Mouse (Mus musculus) heart, embryonic 16.5 days (tissue): ENCODE measurements around the gene Inpp5a. TPM values are rescaled to one million over a fixed set of nuclear protein-coding genes. Genes with fewer than 3 reads are reported as not detected.

ENCODE experiments used
- ATAC-seq: fragments of 200-750 bp; cut with Nextera tagmentation; replicated peaks from 2 replicates; pipeline ENCODE4 v1.8.0; 2017; ENCODE audit warnings: moderate number of reproducible peaks; ENCODE audit not compliant: insufficient read depth, low FRiP score; ENCODE audit errors: extremely low read depth
- H3K27ac ChIP-seq: fragments of 300-500 bp; sonication (generic); 2 replicates; pipeline ENCODE4 v1.5.1; 2014; ENCODE audit warnings: mild to moderate bottlenecking, low read length, control low read depth, moderate library complexity
- H3K27me3 ChIP-seq: fragments of 300-500 bp; sonication (generic); 2 replicates; pipeline ENCODE4 v1.6.1; 2014; ENCODE audit warnings: low read length, mixed read lengths; ENCODE audit not compliant: control insufficient read depth, insufficient read depth
- H3K36me3 ChIP-seq: fragments of 300-500 bp; sonication (generic); 2 replicates; pipeline ENCODE4 v1.6.1; 2014; ENCODE audit not compliant: control insufficient read depth, insufficient read depth
- H3K4me1 ChIP-seq: fragments of 300-500 bp; sonication (generic); 2 replicates; pipeline ENCODE4 v1.6.1; 2014; ENCODE audit warnings: low read length, mixed read lengths; ENCODE audit not compliant: control insufficient read depth, insufficient read depth
- H3K4me2 ChIP-seq: fragments of 300-500 bp; sonication (generic); 2 replicates; pipeline ENCODE4 v1.6.1; 2014; ENCODE audit warnings: low read depth, mild to moderate bottlenecking, control low read depth, low read length
- H3K4me3 ChIP-seq: fragments of 300-500 bp; sonication (generic); 2 replicates; pipeline ENCODE4 v1.5.1; 2014; ENCODE audit warnings: mild to moderate bottlenecking, control low read depth, low read length
- H3K9ac ChIP-seq: fragments of 300-500 bp; sonication (generic); 2 replicates; pipeline ENCODE4 v1.6.1; 2014; ENCODE audit warnings: low read length, control low read depth
- H3K9me3 ChIP-seq: fragments of 300-500 bp; sonication (generic); replicated peaks from 2 replicates; pipeline ENCODE4 v1.6.1; 2016; ENCODE audit warnings: low read length; ENCODE audit not compliant: control insufficient read depth
- WGBS: fragments of 180-500 bp; shearing (Covaris S2); extraction: QIAGEN DNeasy Blood & Tissue Kit; methylation state at CpG from one replicate; pipeline ENCODE4 v1.1.7; 2014; 5-methylcytosine and 5-hydroxymethylcytosine counted together
- polyA plus RNA-seq: library from polyadenylated mRNA; unstranded; fragments of >200 nt; fragmentation: Nextera tagmentation; extraction: Ambion mirVana; gene quantifications from 2 replicates; pipeline ENCODE4 v1.2.1, GENCODE M21; 2015

The Inpp5a gene
- polyA plus RNA-seq, 1 experiment from 2014 or later, result 47.4 TPM

DNA sequence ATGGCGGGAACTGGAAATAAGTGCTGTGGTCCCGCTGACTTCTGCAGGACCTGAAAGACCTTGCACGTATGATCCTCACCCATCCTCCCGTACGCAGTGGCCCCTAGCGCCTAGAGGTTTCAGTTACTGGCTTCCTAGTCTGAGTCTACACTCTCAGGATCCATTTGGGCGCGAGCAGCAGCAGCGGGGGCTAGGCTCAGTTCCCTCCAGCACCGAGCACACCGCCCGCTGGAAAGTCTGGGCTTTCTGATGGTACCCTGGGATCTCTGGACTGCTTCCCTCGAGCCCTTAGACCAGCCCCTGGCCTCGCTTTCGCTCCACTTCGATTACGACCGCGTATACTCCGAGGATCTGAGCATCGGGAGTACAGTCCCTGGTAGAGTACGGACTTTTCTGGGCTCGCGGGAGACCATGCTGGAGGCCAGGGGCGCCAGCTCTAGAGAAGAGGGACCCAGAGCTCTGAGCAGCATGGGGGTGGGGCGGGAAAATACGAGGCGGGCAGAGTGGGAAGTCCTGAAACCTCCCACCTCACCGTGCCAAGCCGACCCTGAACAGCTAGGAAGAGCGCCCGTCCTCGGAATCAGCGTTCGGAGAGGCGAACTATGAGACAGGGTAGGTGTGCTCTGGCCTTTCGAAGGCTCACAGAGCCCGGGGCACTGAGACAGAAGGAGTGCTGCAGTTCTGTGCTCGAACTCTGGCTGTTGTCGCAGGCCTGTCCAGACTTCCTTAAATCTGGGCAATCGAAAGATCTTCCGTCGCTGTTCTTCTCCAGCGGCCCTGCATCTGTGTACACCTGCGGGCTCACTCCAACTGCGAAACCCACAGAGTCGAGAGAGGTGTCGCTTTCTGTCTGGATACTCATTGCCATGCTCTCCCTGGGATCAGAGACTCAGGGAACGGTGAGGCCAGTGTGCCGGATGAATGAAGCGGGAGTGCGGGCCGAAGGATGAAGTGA, 195.6 kb downstream of the Inpp5a start:
- Histone ChIP-seq H3K36me3 (no peaks in the 10 kb centered on the region; the same call in 1 of the 2 replicates), H3K4me3 (peak overlapping the region; percentile 33), H3K9ac (no peak overlapping the region), H3K9me3 (no peaks in the 10 kb centered on the region), H3K4me2 (peak overlapping the region; percentile 43), H3K27ac (no peak overlapping the region), H3K4me1 (peaks cover 22% of the 10 kb centered on the region; the same call in 1 of the 2 replicates), H3K27me3 (peaks cover 93% of the 10 kb centered on the region)
- WGBS, result 2% methylated on average over 53 of the region's 53 CpGs
- ATAC-seq, result no peak

DNA sequence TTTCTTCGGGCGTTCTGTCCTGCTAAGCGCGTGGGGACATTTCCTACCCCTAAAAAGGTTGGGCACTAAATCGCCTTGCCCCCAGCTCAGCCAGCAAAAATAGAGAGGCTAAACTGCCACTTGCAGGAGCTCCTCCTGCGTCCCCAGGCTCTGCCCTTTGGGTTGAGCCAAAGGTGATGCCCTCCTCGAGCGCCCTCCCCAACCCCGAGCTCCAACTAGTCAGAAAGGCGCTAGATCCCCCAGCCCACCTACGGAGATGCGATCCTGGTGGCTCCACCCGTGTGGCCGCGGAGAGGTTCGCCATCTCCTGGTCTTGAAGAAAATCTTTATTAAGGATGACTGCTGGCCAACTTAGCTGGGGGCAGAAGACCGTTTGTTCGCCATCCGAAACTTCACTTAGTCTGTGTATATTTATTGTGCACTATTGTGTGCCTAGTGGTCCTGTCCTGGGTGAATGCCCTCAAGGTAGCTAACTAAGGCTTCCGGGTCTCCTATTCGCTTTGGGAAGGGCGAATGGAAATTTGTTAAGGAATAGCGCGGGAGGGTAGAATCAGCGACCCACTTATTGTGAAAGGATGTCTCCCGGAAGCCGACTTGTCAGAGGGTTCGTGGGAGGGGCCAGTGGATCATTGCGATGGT, 196.4 kb downstream of the Inpp5a start:
- H3K4me2 ChIP-seq, result no peak overlapping the region

DNA sequence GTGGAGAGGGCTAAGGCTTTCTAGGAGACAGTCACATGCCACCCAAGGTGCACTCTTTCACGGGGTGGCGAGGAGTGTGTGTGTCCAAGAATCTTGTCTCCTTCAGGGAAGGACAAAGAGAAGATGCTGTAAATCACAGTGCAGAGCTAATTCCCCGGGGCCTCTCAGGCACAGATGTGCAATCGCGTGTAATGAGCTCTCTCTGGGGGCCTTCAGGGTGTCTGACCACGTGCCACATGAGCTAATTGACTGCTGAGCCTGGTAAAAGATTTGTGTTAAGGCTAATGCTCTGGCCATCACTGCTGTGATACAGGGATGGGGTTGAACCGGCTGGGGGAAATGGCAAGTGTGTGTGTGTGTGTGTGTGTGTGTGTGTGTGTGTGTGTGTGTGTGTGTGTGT, 199.0 kb downstream of the Inpp5a start:
- no peak overlapping the region for H3K9ac ChIP-seq
- no peak for ATAC-seq
- peaks cover 62% of the 10 kb centered on the region for H3K27me3 ChIP-seq
- 44% methylated on average over 7 of the region's 7 CpGs for WGBS
- H3K9me3 ChIP-seq, result no peaks in the 10 kb centered on the region
- 0 out of 2 replicates have a peak, but pooled peaks cover 3% of the 10 kb centered on the region for H3K4me1 ChIP-seq
- no peaks in the 10 kb centered on the region for H3K36me3 ChIP-seq
- H3K4me2 ChIP-seq, result no peak overlapping the region
- no peak overlapping the region for H3K27ac ChIP-seq
- no peak overlapping the region for H3K4me3 ChIP-seq

More for the DNA sequence above, 196.4 kb downstream of the Inpp5a start:
- WGBS, result 5% methylated on average over 29 of the region's 29 CpGs
- ATAC-seq, result no peak
- peaks cover 85% of the 10 kb centered on the region for H3K27me3 ChIP-seq
- H3K36me3 ChIP-seq, result no peaks in the 10 kb centered on the region
- no peak overlapping the region for H3K27ac ChIP-seq
- H3K9me3 ChIP-seq, result no peaks in the 10 kb centered on the region
- peak overlapping the region; percentile 33 for H3K4me3 ChIP-seq
- H3K4me1 ChIP-seq, result peaks cover 22% of the 10 kb centered on the region; the same call in 1 of the 2 replicates
- no peak overlapping the region for H3K9ac ChIP-seq

GRCm38 (mm10) chr7:139590302-139590701, 201.4 kb downstream of the Inpp5a start:
- Histone ChIP-seq H3K9ac (no peak overlapping the region), H3K27me3 (peaks cover 41% of the 10 kb centered on the region), H3K9me3 (no peaks in the 10 kb centered on the region), H3K4me3 (no peak overlapping the region), H3K36me3 (no peaks in the 10 kb centered on the region), H3K27ac (no peak overlapping the region), H3K4me1 (no peaks in the 10 kb centered on the region), H3K4me2 (no peak overlapping the region)
- WGBS, result 43% methylated on average over 3 of the region's 3 CpGs
- 0 out of 2 replicates have a peak, but pooled peaks have one; percentile 18 for ATAC-seq

GRCm38 (mm10) chr7:139591311-139591710, 202.4 kb downstream of the Inpp5a start:
- whole genome bisulfite sequencing, result 71% methylated on average over 5 of the region's 5 CpGs
- no peak overlapping the region for H3K4me3 ChIP-seq
- H3K9ac ChIP-seq, result no peak overlapping the region
- no peaks in the 10 kb centered on the region for H3K9me3 ChIP-seq
- no peak overlapping the region for H3K27ac ChIP-seq
- H3K36me3 ChIP-seq, result no peaks in the 10 kb centered on the region
- ATAC-seq, result no peak
- H3K4me2 ChIP-seq, result no peak overlapping the region
- peaks cover 31% of the 10 kb centered on the region for H3K27me3 ChIP-seq
- no peaks in the 10 kb centered on the region for H3K4me1 ChIP-seq

- Histone ChIP-seq H3K4me2 (no peak overlapping the region), H3K4me3 (no peak overlapping the region), H3K9me3 (no peaks in the 10 kb centered on the region), H3K4me1 (no peaks in the 10 kb centered on the region), H3K36me3 (no peaks in the 10 kb centered on the region), H3K27ac (no peak overlapping the region), H3K9ac (no peak overlapping the region), H3K27me3 (no peaks in the 10 kb centered on the region)
- no peak for ATAC-seq
- WGBS, result 67% methylated on average over 6 of the region's 6 CpGs
These were observed 206.4 kb downstream of the Inpp5a start for GRCm38 (mm10) chr7:139595311-139595710.

DNA sequence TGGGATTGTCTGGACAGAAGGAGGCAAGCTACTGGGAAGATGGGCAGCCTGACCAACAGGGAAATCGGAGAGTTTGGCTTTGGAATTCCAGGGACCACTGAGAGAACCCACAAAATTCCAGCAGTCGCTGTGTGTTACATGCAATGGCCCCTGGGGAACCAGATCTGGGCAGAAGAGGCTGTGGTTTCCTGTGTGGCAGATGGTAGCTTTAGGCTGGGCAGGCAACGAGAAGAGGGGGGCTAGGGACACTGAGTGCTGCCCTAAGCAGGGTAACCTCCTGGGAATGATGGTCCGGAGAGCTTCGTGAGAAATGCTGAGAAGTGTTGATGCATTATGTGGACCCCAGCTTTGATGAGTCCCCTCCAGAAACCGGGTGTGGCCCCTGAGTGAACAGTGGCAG, 207.0 kb downstream of the Inpp5a start:
- Histone ChIP-seq H3K4me3 (no peak overlapping the region), H3K9ac (no peak overlapping the region), H3K9me3 (no peaks in the 10 kb centered on the region), H3K27me3 (no peaks in the 10 kb centered on the region), H3K4me2 (no peak overlapping the region), H3K36me3 (no peaks in the 10 kb centered on the region), H3K4me1 (no peaks in the 10 kb centered on the region), H3K27ac (no peak overlapping the region)
- no peak for ATAC-seq
- WGBS, result 62% methylated on average over 6 of the region's 6 CpGs

DNA sequence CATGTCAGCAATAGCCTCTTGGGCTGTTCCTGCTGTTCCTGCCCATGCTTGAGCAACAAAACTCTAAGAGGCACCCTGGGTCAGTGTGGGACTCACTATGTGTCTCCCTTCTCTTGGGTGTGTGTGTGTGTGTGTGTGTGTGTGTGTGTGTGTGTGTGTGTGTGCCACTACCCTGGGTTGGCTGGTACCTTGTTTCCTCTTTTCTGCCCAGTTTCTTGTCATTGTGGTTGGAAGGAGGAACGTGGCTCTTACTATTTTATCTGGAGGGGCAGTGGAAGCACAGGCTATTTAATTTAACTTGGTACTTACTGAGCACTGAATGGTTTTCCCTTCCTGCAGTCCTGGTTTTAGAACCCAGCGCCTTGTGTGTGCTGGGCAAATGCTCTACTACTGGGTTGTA, 221.4 kb downstream of the Inpp5a start:
- 60% methylated on average over 2 of the region's 2 CpGs for WGBS
- Histone ChIP-seq H3K36me3 (no peaks in the 10 kb centered on the region), H3K9me3 (no peaks in the 10 kb centered on the region)

More for the DNA sequence above, 221.4 kb downstream of the Inpp5a start:
- Histone ChIP-seq H3K4me1 (no peaks in the 10 kb centered on the region), H3K4me3 (no peak overlapping the region), H3K27ac (no peak overlapping the region), H3K27me3 (no peaks in the 10 kb centered on the region; the same call in 1 of the 2 replicates), H3K4me2 (no peak overlapping the region), H3K9ac (no peak overlapping the region)
- no peak for ATAC-seq
